Mouse (Mus musculus) neural tube, embryonic 12.5 days (tissue): ENCODE results near the gene Xlr4c. TPM values are rescaled to one million over a fixed set of nuclear protein-coding genes. Genes with fewer than 3 reads are reported as not detected.
A peak's percentile ranks its signal among the peaks of the same experiment; 100 is the strongest.
"Not testable (repeated sequence)": the region's sequence is repeated elsewhere in the genome, so short reads cannot be mapped to it uniquely, and the experiment has no call there.

Source experiments
- ATAC-seq: fragments of 200-750 bp; cut with Nextera tagmentation; 2 replicates; pipeline ENCODE4 v1.8.0; 2017; ENCODE audit warnings: low read depth, mild to moderate bottlenecking, moderate TSS enrichment, moderate library complexity; ENCODE audit not compliant: low FRiP score
- H3K27ac ChIP-seq: fragments of 300-500 bp; sonication (generic); 2 replicates; pipeline ENCODE4 v1.5.1; 2016
- H3K27me3 ChIP-seq: fragments of 300-500 bp; sonication (generic); replicated peaks from 2 replicates; pipeline ENCODE4 v1.6.1; 2016; ENCODE audit warnings: mild to moderate bottlenecking
- H3K36me3 ChIP-seq: fragments of 300-500 bp; sonication (generic); 2 replicates; pipeline ENCODE4 v1.6.1; 2016; ENCODE audit warnings: mild to moderate bottlenecking
- H3K4me1 ChIP-seq: fragments of 300-500 bp; sonication (generic); 2 replicates; pipeline ENCODE4 v1.6.1; 2016
- H3K4me2 ChIP-seq: fragments of 300-500 bp; sonication (generic); replicated peaks from 2 replicates; pipeline ENCODE4 v1.6.1; 2016; ENCODE audit warnings: mild to moderate bottlenecking
- H3K4me3 ChIP-seq: fragments of 300-500 bp; sonication (generic); 2 replicates; pipeline ENCODE4 v1.5.1; 2016
- H3K9ac ChIP-seq: fragments of 300-500 bp; sonication (generic); 2 replicates; pipeline ENCODE4 v1.6.1; 2016; ENCODE audit warnings: mild to moderate bottlenecking
- H3K9me3 ChIP-seq: fragments of 300-500 bp; sonication (generic); 2 replicates; pipeline ENCODE4 v1.6.1; 2016; ENCODE audit warnings: mild to moderate bottlenecking
- WGBS: fragments of 180-500 bp; shearing (Covaris S2); methylation state at CpG from one replicate; pipeline ENCODE4 v1.1.7; 2016; 5-methylcytosine and 5-hydroxymethylcytosine counted together
- polyA plus RNA-seq: library from polyadenylated mRNA; unstranded; fragments of >200 nt; fragmentation: Nextera tagmentation; extraction: Ambion mirVana; gene quantifications from 2 replicates; pipeline ENCODE4 v1.2.1, GENCODE M21; 2016

Xlr4c gene
- 0.57 TPM in 1 of 2 replicates, not detected in the other for polyA plus RNA-seq

DNA sequence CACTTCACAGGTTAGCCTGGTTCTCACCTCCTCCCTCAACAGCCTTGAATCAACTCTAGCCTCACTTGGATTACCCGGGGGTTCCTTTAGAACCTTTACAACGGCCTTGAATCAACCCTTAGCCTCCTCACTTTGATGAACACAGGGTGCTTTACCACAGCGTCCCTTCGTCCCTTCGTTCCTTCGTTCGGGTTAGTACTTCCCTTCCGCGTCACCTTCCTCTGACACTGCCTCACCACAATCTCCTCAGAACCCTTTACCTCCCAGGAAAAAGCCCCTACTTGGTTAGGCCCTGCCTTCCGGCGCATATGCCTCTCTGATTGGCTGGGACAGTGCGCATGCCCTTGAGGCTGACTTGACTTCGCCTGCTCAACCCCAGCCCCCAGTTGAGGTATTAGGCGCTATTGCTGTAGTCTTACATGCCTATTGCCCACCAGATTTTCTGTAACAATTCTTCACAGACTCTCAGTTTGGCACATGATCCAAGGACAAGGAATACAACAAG is at the start of gene Xlr4c:
Gene Xlr4c, minus strand, starts transcription at position 310 of the 505 bp plus-strand sequence.
- H3K4me3 ChIP-seq, H3K36me3 ChIP-seq, H3K4me2 ChIP-seq, H3K9me3 ChIP-seq, ATAC-seq, H3K27ac ChIP-seq, H3K27me3 ChIP-seq, H3K9ac ChIP-seq, H3K4me1 ChIP-seq: not testable (repeated sequence)
- WGBS: 87% methylated on average over 14 of the region's 14 CpGs

- 88% methylated on average over 14 of the region's 14 CpGs for WGBS
- H3K27ac ChIP-seq, H3K9ac ChIP-seq, H3K4me1 ChIP-seq, H3K4me3 ChIP-seq, H3K9me3 ChIP-seq, H3K36me3 ChIP-seq, ATAC-seq, H3K27me3 ChIP-seq, H3K4me2 ChIP-seq: not testable (repeated sequence)
Observed at GRCm38 (mm10) chrX:73265270-73265669, 22.3 kb upstream of the Xlr4c start, which contains the start of gene Xlr3c. TSS of gene Xlr3c (minus strand) at chrX:73265390.

DNA sequence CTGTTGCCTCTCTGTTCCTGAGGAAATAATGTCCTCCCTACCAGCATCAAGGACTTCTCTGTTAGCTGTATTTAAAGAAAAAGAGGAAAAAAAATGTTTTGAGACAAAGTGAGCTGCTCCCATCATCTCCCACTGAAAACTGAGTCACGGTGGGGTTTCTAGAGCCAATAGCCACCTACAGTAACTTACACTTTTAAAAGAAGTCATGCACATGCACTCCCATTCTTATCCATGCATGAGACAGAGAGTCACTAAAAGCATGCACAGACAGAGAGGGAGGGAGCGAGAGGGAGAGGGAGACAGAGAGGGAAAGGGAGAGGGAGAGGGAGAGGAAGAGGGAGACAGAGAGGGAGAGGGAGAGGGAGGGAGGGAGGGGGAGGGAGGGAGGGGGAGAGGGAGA is 19.5 kb upstream of the Xlr4c start:
- WGBS: 81% methylated on average over 1 of the region's 2 CpGs
- H3K9me3 ChIP-seq, H3K9ac ChIP-seq, H3K36me3 ChIP-seq, H3K27me3 ChIP-seq, H3K4me1 ChIP-seq, H3K4me3 ChIP-seq, H3K4me2 ChIP-seq, H3K27ac ChIP-seq, ATAC-seq: not testable (repeated sequence)

DNA sequence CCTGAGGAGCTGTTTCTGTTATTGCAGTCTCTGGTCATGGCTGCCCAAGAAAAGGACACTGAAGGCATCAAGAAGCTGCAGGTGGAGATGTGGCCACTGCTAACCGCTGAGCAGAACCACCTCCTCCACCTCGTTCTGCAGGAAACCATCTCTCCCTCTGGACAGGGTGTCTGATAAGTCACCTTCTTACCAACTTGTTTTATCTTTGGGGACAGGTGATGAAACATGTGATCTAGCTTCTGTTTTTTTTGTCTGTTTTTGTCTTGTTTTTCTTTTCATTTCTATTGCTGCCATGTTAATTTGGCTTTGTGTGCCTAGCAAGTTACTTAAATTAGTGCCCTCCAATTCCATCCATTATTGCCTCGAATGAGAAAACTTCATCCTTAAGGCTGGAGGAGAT is 13.6 kb downstream of the Xlr4c start:
- no peaks in the 10 kb centered on the region for H3K27me3 ChIP-seq
- H3K36me3 ChIP-seq: no peaks in the 10 kb centered on the region
- peak overlapping the region; percentile 59 for H3K4me3 ChIP-seq
- no peaks in the 10 kb centered on the region for H3K4me1 ChIP-seq
- no peaks in the 10 kb centered on the region for H3K9me3 ChIP-seq
- no peak for ATAC-seq
- H3K27ac ChIP-seq: no peak overlapping the region
- 38% methylated on average over 3 of the region's 3 CpGs for WGBS
- H3K4me2 ChIP-seq: peak overlapping the region; percentile 81
- H3K9ac ChIP-seq: peak overlapping the region; percentile 69

- peak; percentile 69 for ATAC-seq
- Histone ChIP-seq H3K27ac (peak overlapping the region; percentile 82; the same call in 1 of the 2 replicates), H3K27me3 (no peaks in the 10 kb centered on the region), H3K36me3 (no peaks in the 10 kb centered on the region), H3K4me2 (peak overlapping the region; percentile 81), H3K9me3 (no peaks in the 10 kb centered on the region), H3K4me3 (peak overlapping the region; percentile 59), H3K9ac (peak overlapping the region; percentile 69), H3K4me1 (no peaks in the 10 kb centered on the region)
- 21% methylated on average over 51 of the region's 51 CpGs for WGBS
Observed at GRCm38 (mm10) chrX:73228606-73229214, 14.2 kb downstream of the Xlr4c start.

DNA sequence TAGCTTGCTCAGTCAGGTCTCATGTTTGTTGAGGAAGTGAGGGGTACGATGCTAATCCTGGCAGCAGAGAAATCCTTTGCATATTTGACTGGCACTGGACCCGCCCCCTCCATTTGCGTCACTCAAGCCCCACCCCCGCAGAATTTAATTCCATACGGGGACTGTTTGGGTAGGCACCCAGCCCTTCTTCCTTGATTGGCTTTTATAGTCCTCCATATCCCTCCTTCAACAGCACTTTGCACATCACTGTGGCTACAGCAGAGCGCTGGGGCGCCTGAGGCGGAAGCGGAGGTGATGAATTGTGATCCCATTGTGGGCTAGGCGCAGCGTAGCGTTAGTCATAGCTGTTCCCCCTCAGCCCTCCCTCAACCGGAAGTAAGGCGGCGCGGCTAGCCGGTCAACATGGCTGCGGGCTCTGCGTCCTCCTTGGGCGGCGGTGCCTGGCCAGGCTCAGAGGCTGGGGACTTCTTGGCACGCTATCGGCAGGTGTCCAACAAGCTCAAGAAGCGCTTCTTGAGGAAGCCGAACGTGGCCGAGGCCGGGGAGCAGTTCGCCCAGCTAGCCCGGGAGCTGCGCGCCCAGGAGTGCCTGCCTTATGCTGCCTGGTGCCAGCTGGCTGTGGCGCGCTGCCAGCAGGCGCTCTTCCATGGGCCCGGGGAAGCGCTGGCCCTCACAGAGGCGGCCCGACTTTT is 14.9 kb downstream of the Xlr4c start, which contains the start of gene F8a:
Gene F8a, plus strand, starts transcription at position 378 of the 692 bp plus-strand sequence.
- Histone ChIP-seq H3K36me3 (no peaks in the 10 kb centered on the region), H3K9ac (peak within 1 kb of the TSS; percentile 69), H3K4me3 (peak within 1 kb of the TSS; percentile 59), H3K27ac (peak within 1 kb of the TSS; percentile 82; the same call in 1 of the 2 replicates), H3K9me3 (no peaks in the 10 kb centered on the region), H3K4me1 (no peaks in the 10 kb centered on the region), H3K4me2 (peak within 1 kb of the TSS; percentile 81), H3K27me3 (no peaks in the 10 kb centered on the region)
- WGBS: 19% methylated on average over 39 of the region's 39 CpGs
- ATAC-seq: peak; percentile 95

DNA sequence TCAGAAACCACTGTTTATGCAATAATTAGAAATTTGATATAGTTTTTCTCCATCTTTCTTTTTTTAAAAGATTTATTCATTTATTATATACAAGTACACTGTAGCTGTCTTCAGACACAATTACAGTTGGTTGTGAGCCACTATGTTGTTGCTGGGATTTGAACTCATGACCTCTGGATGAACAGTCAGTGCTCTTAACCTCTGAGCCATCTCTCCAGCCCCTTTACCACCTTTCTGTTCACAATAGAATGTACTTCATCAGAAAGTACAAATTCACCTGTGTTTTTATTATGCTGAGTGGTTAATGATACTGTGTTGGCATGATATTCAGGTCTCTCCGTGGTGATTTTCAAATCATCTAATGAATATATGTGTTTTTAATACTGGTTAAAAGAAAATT is 17.6 kb downstream of the Xlr4c start:
- H3K4me1 ChIP-seq: no peaks in the 10 kb centered on the region
- no peaks in the 10 kb centered on the region for H3K9me3 ChIP-seq
- H3K4me3 ChIP-seq: no peak overlapping the region
- ATAC-seq: no peak
- no peak overlapping the region for H3K4me2 ChIP-seq
- no peak overlapping the region for H3K9ac ChIP-seq
- H3K27me3 ChIP-seq: no peaks in the 10 kb centered on the region
- no peak overlapping the region for H3K27ac ChIP-seq
- H3K36me3 ChIP-seq: no peaks in the 10 kb centered on the region
- WGBS: 43% methylated on average over 1 of the region's 1 CpGs

GRCm38 (mm10) chrX:73213819-73214564 is 28.9 kb downstream of the Xlr4c start, which contains the start of gene Xlr4b:
TSS of gene Xlr4b (plus strand) at chrX:73214333.
- H3K36me3 ChIP-seq, H3K27ac ChIP-seq, H3K4me2 ChIP-seq, ATAC-seq, H3K9me3 ChIP-seq, H3K4me1 ChIP-seq, H3K27me3 ChIP-seq, H3K9ac ChIP-seq, H3K4me3 ChIP-seq: not testable (repeated sequence)
- 81% methylated on average over 19 of the region's 19 CpGs for WGBS

- 0 out of 2 replicates have a peak, but pooled peaks have one; percentile 33 for ATAC-seq
- H3K27ac ChIP-seq: not testable (repeated sequence)
Observed at GRCm38 (mm10) chrX:73191934-73192333, 51.0 kb downstream of the Xlr4c start, which contains the start of gene Xlr3b. TSS of gene Xlr3b (plus strand) at chrX:73192207.

More at GRCm38 (mm10) chrX:73191934-73192333, 51.0 kb downstream of the Xlr4c start, which contains the start of gene Xlr3b:
- not testable (repeated sequence) for H3K4me1 ChIP-seq, H3K36me3 ChIP-seq, H3K27me3 ChIP-seq, H3K9ac ChIP-seq, H3K4me3 ChIP-seq, H3K9me3 ChIP-seq, H3K4me2 ChIP-seq
- WGBS: 81% methylated on average over 12 of the region's 12 CpGs

Other genes starting within 250 kb of the Xlr4c start
- not detected in 2 replicates for gene Pnma5, start 206.0 kb downstream of the Xlr4c start, polyA plus RNA-seq
- 0.99 and 1.1 TPM in 2 replicates for gene Pnma3, start 178.3 kb downstream of the Xlr4c start, polyA plus RNA-seq
- gene Xlr4a, start 160.7 kb downstream of the Xlr4c start, polyA plus RNA-seq: 0.71 and 0.91 TPM in 2 replicates
- 3.7 and 4.1 TPM in 2 replicates for gene Xlr3a, start 146.0 kb downstream of the Xlr4c start, polyA plus RNA-seq
- gene Gm14685, start 126.1 kb downstream of the Xlr4c start, polyA plus RNA-seq: 0.23 and 0.26 TPM in 2 replicates
- gene Xlr5b, start 94.3 kb downstream of the Xlr4c start, polyA plus RNA-seq: not detected in 2 replicates
- not detected in 2 replicates for gene DXBay18, start 93.7 kb downstream of the Xlr4c start, polyA plus RNA-seq
- gene Spin2d, start 66.1 kb downstream of the Xlr4c start, polyA plus RNA-seq: not detected in 2 replicates
- 18.7 and 21.4 TPM in 2 replicates for gene Xlr3b, start 50.9 kb downstream of the Xlr4c start, polyA plus RNA-seq
- gene Xlr4b, start 28.8 kb downstream of the Xlr4c start, polyA plus RNA-seq: 0.37 and 0.57 TPM in 2 replicates
- 23.9 and 26.1 TPM in 2 replicates for gene F8a, start 14.8 kb downstream of the Xlr4c start, polyA plus RNA-seq
- gene Xlr3c, start 22.3 kb upstream of the Xlr4c start, polyA plus RNA-seq: 0.60 and 0.82 TPM in 2 replicates
- not detected in 2 replicates for gene Xlr5a, start 49.8 kb upstream of the Xlr4c start, polyA plus RNA-seq
- gene Xlr5c, start 49.8 kb upstream of the Xlr4c start, polyA plus RNA-seq: not detected in 2 replicates
- gene Gm45015, start 93.7 kb upstream of the Xlr4c start, polyA plus RNA-seq: not detected in 2 replicates
- 15.6 and 15.7 TPM in 2 replicates for gene Zfp275, start 99.5 kb upstream of the Xlr4c start, polyA plus RNA-seq
- not detected in 2 replicates for gene Gm18336, start 155.6 kb upstream of the Xlr4c start, polyA plus RNA-seq
- gene Zfp92, start 168.0 kb upstream of the Xlr4c start, polyA plus RNA-seq: 0.17 and 0.35 TPM in 2 replicates
- gene Trex2, start 192.2 kb upstream of the Xlr4c start, polyA plus RNA-seq: not detected in 2 replicates
- gene Haus7, start 215.9 kb upstream of the Xlr4c start, polyA plus RNA-seq: 62.8 and 63.3 TPM in 2 replicates
- gene Bgn, start 240.5 kb upstream of the Xlr4c start, polyA plus RNA-seq: 21.2 and 28.6 TPM in 2 replicates